Mouse (Mus musculus): Measurements from ENCODE around the gene Ttc33. TPM values are rescaled to one million over a fixed set of nuclear protein-coding genes. Genes with fewer than 3 reads are reported as not detected.
A peak's percentile ranks its signal among the peaks of the same experiment; 100 is the strongest.
"Not testable (repeated sequence)": the region's sequence is repeated elsewhere in the genome, so short reads cannot be mapped to it uniquely, and the experiment has no call there.

The Ttc33 gene
- polyA plus RNA-seq, 1 experiment: 52.7 TPM

DNA sequence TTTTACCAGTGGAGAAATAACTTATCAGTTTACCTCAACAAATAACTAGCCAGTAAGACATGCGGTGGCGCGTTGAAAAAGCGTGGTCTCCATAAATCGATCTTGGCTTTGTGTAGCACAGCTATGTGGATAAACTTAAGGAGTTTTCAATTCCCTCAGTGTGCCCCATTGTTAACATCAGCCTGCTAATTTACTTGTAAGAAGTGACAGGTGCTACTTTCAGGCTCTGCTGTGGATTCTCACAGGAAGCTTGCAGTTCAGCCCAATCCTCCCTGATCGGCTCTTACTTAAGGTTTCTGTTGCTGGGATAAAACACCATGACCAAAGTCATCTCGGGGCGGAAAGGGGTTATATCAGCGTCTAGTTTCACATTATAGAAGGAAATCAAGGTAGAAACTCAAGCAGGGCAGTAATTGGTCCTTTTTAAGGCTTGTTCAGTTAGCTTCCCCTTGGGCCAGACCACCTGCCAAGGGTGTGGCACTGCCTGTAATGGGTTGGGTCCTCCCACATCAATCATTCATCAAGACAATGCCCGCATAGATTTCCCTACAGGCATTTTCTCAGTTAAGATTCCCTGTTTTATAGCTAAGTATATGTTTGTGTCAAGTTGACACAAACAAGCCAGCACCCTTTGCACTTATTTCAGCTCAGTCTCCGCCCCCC is 526 bp upstream of the Ttc33 start:
- peak in 1 of 2 experiments; percentile 16 for DNase-seq (ENCODE audit: extremely low spot score in 1 of 2, low spot score in 1 of 2)

- peak in 1 of 2 experiments; percentile 26 for DNase-seq (ENCODE audit: extremely low spot score in 1 of 2, low spot score in 1 of 2)
Measured at GRCm38 (mm10) chr15:5186293-5186675, 959 bp downstream of the Ttc33 start.

DNA sequence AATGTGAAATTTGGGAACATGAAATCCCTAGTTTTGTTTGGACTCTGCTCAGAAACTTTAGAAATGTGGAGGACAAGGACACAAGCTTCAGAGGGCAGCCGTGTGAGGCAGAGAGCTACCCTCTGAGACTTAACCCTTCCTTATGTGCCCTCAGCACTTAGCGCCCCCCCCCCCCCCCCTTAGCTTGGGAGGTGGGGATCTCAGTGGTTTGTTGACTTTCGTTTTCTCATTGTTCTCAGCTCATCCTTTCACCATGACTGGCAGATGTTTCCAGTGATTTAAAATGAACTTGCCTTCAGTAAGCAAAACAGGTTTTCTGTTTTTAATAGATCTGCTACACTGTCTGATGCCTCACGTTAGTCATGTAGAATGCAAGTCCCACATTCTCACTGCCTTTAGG is 1.8 kb downstream of the Ttc33 start:
- DNase-seq (ENCODE audit: extremely low spot score in 1 of 2, low spot score in 1 of 2): no peak

- no peak for DNase-seq (ENCODE audit: extremely low spot score in 1 of 2, low spot score in 1 of 2)
Measured at GRCm38 (mm10) chr15:5188029-5188428, 2.7 kb downstream of the Ttc33 start.

- peak in 1 of 2 experiments; percentile 18 for DNase-seq (ENCODE audit: extremely low spot score in 1 of 2, low spot score in 1 of 2)
Measured at GRCm38 (mm10) chr15:5189504-5190093, 4.3 kb downstream of the Ttc33 start.

GRCm38 (mm10) chr15:5193833-5194232 is 8.5 kb downstream of the Ttc33 start:
- DNase-seq (ENCODE audit: extremely low spot score in 1 of 2, low spot score in 1 of 2): peak in 1 of 2 experiments; percentile 32

- DNase-seq (ENCODE audit: extremely low spot score in 1 of 2, low spot score in 1 of 2): peak in 1 of 2 experiments; percentile 22
Measured at GRCm38 (mm10) chr15:5194446-5194845, 9.1 kb downstream of the Ttc33 start.

DNA sequence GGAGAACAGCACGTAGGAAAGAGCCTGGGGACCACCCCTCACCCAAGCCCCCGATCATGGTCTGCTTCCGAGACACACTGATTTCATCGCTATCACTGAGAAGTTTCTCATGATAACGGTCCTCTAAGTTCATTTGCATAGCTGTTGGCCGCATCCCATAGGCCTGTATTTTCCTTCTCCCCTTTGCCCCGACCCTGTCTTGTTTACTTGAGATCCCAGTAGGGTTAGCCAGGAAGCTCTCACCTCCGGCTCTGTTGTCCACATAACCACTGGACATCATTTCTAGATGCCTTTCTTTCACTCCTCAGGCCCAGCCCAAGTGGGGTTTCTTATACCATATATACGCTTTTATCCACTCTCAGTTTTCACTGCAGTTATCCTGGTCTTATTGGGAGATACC is 9.6 kb downstream of the Ttc33 start:
- no peak for DNase-seq (ENCODE audit: extremely low spot score in 1 of 2, low spot score in 1 of 2)

GRCm38 (mm10) chr15:5195987-5196514 is 10.7 kb downstream of the Ttc33 start:
- DNase-seq (ENCODE audit: extremely low spot score in 1 of 2, low spot score in 1 of 2): no peak

DNA sequence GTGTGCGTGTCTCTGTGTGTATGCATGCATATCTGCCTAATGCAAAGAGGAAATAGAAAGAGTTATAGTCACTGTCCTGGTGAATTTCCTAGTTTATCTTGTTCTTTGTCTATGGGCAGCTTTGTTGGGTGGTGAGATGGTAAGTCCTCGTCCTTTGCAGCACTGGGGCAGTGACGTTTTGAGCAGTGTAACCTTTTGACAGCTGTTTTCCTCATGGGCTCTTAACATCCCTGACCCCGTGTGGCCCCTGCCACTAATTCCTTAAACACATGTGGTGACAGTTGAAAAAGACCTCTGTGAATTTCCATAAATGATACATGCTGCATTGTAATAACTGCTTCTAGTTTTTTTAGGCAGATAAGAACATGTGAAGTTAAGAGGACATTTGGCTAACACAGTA is 11.4 kb downstream of the Ttc33 start:
- no peak for DNase-seq (ENCODE audit: extremely low spot score in 1 of 2, low spot score in 1 of 2)

GRCm38 (mm10) chr15:5205222-5205621 is 19.9 kb downstream of the Ttc33 start:
- no peak for DNase-seq (ENCODE audit: extremely low spot score in 1 of 2, low spot score in 1 of 2)

GRCm38 (mm10) chr15:5209116-5209515 is 23.8 kb downstream of the Ttc33 start:
- DNase-seq (ENCODE audit: extremely low spot score in 1 of 2, low spot score in 1 of 2): no peak

DNA sequence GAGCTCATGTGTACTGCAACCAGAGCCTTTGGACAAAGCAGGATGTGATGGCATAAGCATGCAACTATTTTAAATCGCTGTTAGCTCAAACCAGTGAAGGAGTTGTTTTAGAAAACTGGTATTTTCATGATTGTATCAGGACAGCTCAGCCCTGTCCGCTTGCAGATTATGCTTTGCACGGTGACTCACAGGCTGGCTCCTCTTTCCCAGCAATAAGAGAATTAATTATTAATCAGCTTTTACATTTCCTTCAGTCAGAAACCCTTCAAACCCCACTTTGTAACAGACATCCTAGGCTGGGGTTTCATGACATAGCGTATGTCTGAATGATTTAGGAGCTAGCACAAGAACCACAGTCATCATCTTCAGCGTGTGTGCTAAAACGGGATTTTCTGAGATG is 35.2 kb downstream of the Ttc33 start:
- DNase-seq (ENCODE audit: extremely low spot score in 1 of 2, low spot score in 1 of 2): no peak

DNA sequence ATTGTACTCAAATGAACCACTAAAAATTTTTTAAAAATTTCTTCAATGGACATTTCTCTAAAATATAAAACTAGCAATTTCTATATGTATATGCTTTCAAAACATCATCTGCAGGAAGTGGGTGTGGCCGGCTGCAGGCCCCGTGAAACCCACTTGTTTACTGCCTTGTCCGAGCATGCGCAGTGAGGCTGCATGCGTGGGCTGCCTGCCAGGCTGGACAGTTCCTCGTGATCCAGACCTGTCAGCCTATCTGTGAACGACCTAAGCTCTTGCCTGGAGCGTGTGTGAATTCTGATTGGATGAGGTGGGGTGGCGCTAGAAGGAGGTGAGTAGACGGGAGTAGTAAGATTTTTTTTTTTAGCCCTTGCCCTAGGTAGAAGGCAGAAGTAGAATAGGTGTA is 45.4 kb downstream of the Ttc33 start:
- not testable (repeated sequence) for DNase-seq (ENCODE audit: extremely low spot score in 1 of 2, low spot score in 1 of 2)

DNA sequence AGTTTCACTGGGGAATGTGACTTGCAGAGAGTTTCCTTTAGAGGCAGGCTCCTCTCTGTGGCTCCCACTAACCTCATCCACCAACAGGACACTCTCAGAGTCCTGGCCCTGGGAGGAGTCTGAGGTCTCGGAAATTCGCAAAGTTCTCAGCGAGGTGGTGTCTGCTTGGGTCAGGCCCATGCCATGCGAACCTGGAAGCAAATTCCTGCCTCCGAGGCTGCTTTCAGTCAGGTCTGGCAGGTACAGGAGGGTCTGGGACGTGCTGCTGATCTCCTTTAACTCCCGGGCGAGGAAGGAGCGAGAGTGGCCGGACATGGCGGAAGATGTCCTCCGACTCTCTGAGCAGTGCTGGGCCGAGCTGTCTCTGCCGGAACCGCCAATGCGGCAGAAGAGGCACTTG is 49.3 kb downstream of the Ttc33 start:
- DNase-seq (ENCODE audit: extremely low spot score in 1 of 2, low spot score in 1 of 2): no peak

DNA sequence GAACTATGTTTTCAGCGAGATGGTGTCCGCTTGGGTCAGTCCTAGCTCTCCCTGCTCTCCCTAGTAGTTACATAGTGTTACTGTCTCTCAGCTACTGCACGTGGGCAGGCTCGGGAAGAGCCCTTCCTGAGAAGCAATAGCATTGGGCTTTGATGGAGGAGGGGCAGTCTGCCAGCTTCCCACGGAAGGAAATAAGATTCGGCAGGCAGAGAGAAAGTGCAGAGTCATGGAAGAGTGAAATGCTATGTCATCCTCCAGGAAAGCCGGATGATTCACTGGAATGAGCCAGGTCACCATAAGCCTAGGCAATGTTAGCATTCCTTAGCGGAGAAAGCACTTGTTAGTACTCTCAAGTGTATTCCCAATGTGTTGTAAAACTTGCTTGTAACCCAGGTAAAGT is 50.2 kb downstream of the Ttc33 start:
- peak in 1 of 2 experiments; percentile 76 for DNase-seq (ENCODE audit: extremely low spot score in 1 of 2, low spot score in 1 of 2)

- peak in 1 of 2 experiments; percentile 89 for DNase-seq (ENCODE audit: extremely low spot score in 1 of 2, low spot score in 1 of 2)
Measured at GRCm38 (mm10) chr15:5236538-5236937, 51.2 kb downstream of the Ttc33 start.

DNA sequence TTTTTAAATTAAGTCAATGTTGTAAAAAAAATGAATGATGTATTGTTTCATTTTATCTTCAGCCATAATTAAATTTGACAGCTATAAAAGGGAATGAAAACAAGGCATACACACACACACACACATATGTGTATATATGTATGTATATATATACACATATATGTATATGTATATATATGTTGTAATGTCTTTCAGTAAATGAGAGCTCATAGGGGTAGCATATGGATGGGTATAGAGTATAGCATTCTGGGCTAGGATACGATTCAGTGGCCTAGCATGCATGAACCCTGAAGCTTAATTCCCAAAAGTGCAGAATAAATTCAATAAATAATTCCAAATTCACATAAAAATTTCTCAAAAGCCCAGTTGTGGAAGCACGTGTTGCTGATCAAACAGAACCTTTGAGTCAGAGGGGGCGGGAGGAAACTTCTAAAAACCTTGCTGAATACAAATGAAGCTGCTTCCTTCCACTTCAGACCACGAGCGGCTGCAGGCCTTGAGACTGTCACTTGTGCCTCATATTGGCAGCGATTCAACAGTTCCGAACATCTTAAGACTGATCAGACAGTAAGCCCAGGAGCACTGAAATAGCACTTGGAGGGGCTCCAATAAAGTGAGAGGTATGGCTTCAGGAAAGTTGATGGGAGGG is 51.8 kb downstream of the Ttc33 start:
- DNase-seq (ENCODE audit: extremely low spot score in 1 of 2, low spot score in 1 of 2): no peak

DNA sequence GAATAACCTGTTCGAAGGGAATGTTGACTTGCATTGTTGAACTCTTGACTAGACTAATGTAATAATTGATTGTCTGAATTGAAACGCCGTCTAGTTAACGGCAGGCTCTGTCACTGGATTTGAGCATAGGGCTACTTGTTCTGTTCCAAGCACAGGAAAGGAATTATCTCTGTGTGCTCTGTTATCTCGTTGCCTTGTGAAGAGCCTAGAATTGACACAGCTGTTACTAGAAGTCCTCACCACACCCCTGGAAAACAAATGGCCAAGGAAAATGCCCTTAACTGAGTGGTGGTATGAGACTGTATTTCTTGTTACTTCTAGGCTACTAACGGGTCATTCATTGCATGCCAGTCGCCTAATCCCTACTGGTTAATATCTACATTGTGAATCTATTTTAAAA is 52.7 kb downstream of the Ttc33 start:
- no peak for DNase-seq (ENCODE audit: extremely low spot score in 1 of 2, low spot score in 1 of 2)

DNA sequence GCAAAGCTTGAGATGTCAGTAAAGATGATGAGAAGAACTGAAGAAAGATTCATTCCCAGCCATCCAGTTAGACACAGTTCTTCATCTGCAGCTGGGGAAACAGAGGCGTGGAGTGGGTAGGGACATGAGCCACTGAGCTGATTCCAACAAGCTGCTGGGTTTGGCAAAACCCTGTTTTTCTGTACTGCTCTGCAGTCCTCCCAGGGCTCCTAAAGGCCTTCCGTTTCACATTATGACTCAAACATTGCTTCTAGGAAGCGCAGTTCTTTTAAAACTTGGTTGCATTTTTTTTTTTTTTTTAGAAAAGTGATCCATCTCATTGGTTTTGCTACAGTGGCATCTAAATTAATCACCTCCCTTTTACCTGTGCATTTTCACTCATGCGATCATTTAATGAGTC is 53.2 kb downstream of the Ttc33 start:
- DNase-seq (ENCODE audit: extremely low spot score in 1 of 2, low spot score in 1 of 2): no peak

DNA sequence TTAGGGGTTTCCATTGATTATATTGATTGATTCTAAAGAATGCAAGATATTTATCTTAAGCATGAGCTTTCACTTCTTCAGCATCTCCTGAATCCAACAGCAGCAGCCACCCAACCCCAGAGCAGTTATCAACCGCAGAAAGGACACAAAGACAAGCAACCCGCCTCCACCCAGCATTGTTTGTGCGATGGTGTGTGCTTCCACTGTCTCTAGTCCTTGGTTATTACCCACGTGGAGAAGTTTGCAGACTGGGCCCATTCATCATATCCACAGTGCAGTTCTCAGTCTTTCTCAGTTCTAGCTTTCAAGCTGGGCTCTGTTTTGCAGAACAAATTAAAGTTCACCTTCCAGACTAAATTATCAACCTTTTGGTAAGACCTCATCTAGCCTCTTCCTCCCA is 54.0 kb downstream of the Ttc33 start:
- DNase-seq (ENCODE audit: extremely low spot score in 1 of 2, low spot score in 1 of 2): no peak

DNA sequence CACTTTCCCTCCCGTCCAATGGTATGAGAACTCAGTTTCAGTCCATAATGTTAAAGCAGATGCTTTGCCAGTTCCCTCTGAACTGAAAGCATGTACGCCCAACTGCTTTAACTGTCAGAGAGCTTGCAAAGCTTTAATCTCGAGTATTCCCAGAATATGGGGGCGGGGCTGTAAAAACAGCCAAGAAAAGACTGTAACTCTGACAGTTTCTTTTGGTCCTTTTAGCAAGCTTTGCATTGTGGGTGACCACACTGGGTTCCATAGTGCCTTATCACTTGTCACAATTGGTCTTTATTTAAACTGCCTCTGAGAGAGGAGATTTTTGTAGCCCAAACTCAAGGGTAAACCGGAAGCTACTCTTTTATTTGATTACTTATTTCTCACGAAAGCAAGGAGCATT is 54.6 kb downstream of the Ttc33 start:
- peak in 1 of 2 experiments; percentile 46 for DNase-seq (ENCODE audit: extremely low spot score in 1 of 2, low spot score in 1 of 2)
